Mouse (Mus musculus) small intestine, adult 2 months (tissue): Measurements from ENCODE around the gene Trim33. TPM values are rescaled to one million over a fixed set of nuclear protein-coding genes. Genes with fewer than 3 reads are reported as not detected.

Experiments
- H3K27ac ChIP-seq: fragments of 200-500 bp; 2 replicates; pipeline ENCODE4 v1.5.1; 2012; ENCODE audit warnings: low read depth, low read length, control low read depth, inconsistent platforms; ENCODE audit not compliant: insufficient read depth
- H3K27me3 ChIP-seq: fragments of 200-500 bp; 2 replicates; pipeline ENCODE4 v1.6.1; 2012; ENCODE audit warnings: mild to moderate bottlenecking, moderate library complexity, low read length, inconsistent platforms; ENCODE audit not compliant: control insufficient read depth, insufficient read depth
- H3K36me3 ChIP-seq: fragments of 200-500 bp; 2 replicates; pipeline ENCODE4 v1.6.1; 2012; ENCODE audit warnings: mild to moderate bottlenecking, low read length, control low read depth, inconsistent platforms; ENCODE audit not compliant: control insufficient read depth, insufficient read depth
- H3K4me1 ChIP-seq: fragments of 200-500 bp; 2 replicates; pipeline ENCODE4 v1.6.1; 2012; ENCODE audit warnings: low read length, inconsistent platforms, mixed read lengths; ENCODE audit not compliant: control insufficient read depth, insufficient read depth, insufficient read length
- H3K4me3 ChIP-seq: fragments of 200-500 bp; 2 replicates; pipeline ENCODE4 v1.5.1; 2012; ENCODE audit warnings: low read depth, mild to moderate bottlenecking, control low read depth, inconsistent platforms, low read length, moderate library complexity
- CTCF ChIP-seq: fragments of 200-500 bp; IDR thresholded peaks from 2 replicates; pipeline ENCODE4 v1.5.1; 2012; ENCODE audit warnings: low read depth, mild to moderate bottlenecking, control low read depth, inconsistent platforms, low read length, moderate library complexity, mixed read lengths; ENCODE audit not compliant: insufficient replicate concordance, insufficient read length; ENCODE audit errors: extremely low read depth
- POLR2A ChIP-seq: fragments of 200-500 bp; IDR thresholded peaks from 2 replicates; pipeline ENCODE4 v1.6.1; 2012; ENCODE audit warnings: low read depth, mild to moderate bottlenecking, control low read depth, inconsistent platforms, low read length, moderate library complexity
- WGBS: fragments of 180-500 bp; shearing (Covaris S2); methylation state at CpG from one replicate; pipeline ENCODE4 v1.1.7; 2018; 5-methylcytosine and 5-hydroxymethylcytosine counted together
- polyA plus RNA-seq: library from polyadenylated mRNA; depleted of rRNA; stranded (reverse); fragments of >200 nt; gene quantifications from 2 replicates; pipeline ENCODE4 v1.2.3, GENCODE M21; 2012; rRNA removed

The Trim33 gene
- polyA plus RNA-seq = 2.3 and 4.7 TPM in 2 replicates

DNA sequence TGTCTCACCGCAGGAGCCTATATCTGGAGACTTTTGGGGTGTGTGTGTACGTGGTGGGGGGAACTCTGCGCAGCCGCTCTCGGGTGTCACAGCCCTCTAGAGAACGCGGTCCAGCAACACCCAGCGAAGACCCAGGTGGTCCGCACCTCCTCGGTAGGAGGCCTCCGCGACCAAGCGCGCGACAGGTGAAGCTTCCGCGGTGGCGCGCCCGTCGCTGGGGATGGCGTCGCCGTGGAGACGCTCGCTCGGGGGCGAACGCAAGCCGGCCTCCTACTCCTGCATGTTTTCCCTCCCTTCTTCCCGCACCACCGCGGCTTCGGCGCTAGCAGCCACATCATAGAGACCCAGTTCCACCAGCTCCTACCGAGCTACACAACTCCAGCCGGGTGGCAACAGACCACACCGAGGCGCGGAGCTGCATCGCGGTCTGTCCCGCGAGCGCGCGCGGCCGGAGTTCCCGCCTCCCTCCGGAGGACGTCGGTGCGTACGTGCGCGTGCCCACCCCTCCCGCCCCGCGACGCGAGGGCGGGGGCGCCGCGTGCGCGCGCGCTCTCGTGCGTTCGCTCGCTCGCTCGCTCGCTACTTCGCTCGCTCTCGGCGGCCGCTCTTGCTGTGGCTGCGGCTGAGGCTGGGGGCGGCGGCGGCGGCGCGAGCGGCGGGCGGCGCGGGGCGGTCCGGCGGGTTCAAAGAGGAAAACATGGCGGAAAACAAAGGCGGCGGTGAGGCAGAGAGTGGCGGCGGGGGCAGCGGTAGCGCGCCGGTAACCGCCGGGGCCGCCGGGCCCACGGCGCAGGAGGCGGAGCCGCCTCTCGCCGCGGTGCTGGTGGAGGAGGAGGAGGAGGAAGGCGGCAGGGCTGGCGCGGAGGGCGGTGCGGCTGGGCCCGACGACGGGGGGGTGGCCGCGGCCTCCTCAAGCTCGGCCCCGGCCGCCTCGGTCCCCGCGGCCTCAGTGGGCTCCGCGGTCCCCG, at the start of gene Trim33:
Gene Trim33 (plus strand): TSS at position 112 of the 968 bp plus-strand sequence.
- Histone ChIP-seq H3K4me1 (peaks cover 3% of the 10 kb centered on the region), H3K36me3 (no peaks in the 10 kb centered on the region), H3K4me3 (peak within 1 kb of the TSS; percentile 70), H3K27ac (peak within 1 kb of the TSS; percentile 73), H3K27me3 (no peaks in the 10 kb centered on the region)
- under 1% methylated on average over 121 of the region's 136 CpGs for WGBS
- TF ChIP-seq CTCF (no peak), POLR2A (peak; percentile 69)

DNA sequence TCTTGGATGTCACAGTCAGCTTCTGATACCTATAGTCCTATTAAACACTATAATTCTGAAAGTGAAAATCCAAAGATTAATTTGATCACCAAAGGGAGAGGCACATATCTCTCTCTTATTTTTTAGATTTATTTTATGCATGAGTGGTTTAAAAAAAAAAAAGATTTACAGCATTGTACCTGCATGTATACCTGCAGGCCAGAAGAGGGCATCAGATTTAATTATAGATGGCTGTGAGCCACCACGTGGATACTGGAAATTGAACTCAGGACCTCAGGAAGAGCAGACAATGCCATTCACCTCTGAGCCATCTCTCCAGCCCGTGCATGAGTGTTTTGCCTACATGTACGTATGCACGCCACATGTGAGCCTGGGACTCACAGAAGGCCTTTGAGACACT, 46.7 kb upstream of the Trim33 start:
- no peaks in the 10 kb centered on the region for H3K36me3 ChIP-seq

DNA sequence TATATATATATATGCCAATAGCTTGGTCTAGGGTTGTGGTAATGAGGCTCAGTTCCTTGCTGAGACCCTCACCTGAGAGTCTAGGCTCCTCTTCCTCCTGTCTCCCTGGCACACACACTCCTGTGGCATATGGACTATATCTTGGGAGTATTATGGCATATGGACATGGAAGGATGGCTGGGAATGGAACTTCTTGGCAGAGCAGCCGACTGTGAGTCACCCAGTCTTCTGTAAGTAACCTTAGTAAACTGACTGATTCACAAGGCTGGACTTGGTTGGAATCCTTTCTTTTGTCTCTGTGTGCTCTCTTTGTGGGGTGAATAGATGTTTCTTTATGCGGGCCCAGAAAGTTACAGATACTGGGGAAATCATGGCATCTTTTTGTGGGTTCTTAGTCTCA, 37.6 kb upstream of the Trim33 start:
- Histone ChIP-seq H3K4me1 (no peaks in the 10 kb centered on the region), H3K27me3 (no peaks in the 10 kb centered on the region), H3K4me3 (no peak overlapping the region), H3K36me3 (no peaks in the 10 kb centered on the region), H3K27ac (no peak overlapping the region)
- WGBS = 85% methylated on average over 2 of the region's 2 CpGs
- no peak for TF ChIP-seq CTCF
- TF ChIP-seq POLR2A = no peak

More for the DNA sequence above, 46.7 kb upstream of the Trim33 start:
- no peaks in the 10 kb centered on the region for H3K4me1 ChIP-seq
- WGBS = 79% methylated on average over 4 of the region's 4 CpGs
- TF ChIP-seq POLR2A = no peak
- no peak for TF ChIP-seq CTCF
- no peak overlapping the region for H3K4me3 ChIP-seq
- no peaks in the 10 kb centered on the region for H3K27me3 ChIP-seq
- no peak overlapping the region for H3K27ac ChIP-seq

DNA sequence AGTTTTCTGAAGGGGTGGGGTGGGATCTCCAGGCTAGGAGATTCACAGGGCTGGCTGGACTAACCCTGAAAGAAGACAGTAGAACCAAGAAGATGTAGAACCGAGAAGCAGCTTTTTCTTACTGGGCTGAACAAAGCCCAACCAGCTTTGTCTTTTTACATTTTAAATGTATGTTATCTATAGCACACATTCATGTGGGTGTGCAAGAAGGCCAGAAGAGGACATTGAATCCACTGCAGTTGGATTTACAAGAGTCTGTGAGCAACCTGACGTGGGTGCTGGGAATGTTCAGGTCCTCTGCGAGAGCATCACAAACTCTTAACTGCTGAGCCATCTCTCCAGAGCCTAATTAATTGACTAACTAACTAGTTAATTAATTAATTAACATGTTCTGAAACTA, 36.9 kb upstream of the Trim33 start:
- no peak for TF ChIP-seq CTCF
- no peak for TF ChIP-seq POLR2A
- H3K4me1 ChIP-seq = no peaks in the 10 kb centered on the region
- no peak overlapping the region for H3K4me3 ChIP-seq
- 89% methylated on average over 3 of the region's 3 CpGs for WGBS
- H3K27me3 ChIP-seq = no peaks in the 10 kb centered on the region
- H3K27ac ChIP-seq = no peak overlapping the region
- no peaks in the 10 kb centered on the region for H3K36me3 ChIP-seq

DNA sequence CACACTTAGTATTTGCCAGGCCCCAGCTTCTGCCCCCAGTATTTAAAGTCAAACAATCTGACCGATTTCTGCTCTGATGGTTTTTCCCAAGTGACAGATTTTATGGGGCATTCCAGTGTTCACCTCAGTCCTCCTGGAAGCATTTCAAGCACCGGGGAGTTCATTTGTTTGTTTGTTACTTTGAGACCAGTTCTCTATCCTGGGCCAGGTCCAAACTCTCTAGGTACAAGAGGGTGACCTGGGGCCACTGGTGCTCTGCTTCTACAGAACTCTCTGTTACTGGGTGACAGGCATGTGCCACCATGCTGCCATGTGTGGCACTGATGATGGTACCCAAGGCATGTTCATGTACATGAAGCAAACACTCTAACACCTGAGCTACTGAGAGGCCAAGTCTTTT, 35.6 kb upstream of the Trim33 start:
- Histone ChIP-seq H3K4me1 (no peaks in the 10 kb centered on the region), H3K36me3 (no peaks in the 10 kb centered on the region), H3K27ac (no peak overlapping the region), H3K4me3 (no peak overlapping the region), H3K27me3 (no peaks in the 10 kb centered on the region)
- 36% methylated on average over 2 of the region's 2 CpGs for WGBS
- TF ChIP-seq POLR2A (no peak), CTCF (no peak)

DNA sequence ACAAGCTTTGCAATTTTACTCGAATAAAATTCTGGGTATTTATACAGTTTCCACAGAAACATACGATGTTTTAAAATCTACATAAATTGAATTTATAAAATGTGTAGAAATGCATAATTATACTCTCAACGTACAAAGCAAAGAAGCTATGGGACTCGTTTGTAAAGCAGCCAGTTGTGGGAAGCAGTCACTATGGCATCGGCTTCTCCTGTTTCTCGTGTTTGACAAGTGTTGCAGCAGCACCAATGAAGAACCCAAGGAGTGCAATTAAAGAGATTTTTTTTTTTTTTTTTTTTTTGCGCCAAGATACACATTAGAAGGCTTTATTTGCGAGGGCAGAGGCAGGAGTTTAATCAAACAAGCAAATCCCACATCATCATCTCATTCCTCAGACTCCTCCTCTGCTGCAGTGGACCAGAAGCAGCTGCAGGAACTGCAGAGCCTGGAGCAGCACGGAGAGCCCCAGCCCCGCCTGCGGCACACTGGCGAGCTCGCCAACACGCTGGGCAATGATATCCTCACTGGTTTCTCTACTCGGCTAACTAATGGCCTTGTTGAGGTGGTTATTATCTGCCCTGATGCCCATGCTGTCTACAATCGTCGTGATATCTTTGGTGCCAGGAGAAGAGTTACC, 32.3 kb upstream of the Trim33 start:
- H3K27me3 ChIP-seq = no peaks in the 10 kb centered on the region
- H3K27ac ChIP-seq = no peak overlapping the region
- no peak overlapping the region for H3K4me3 ChIP-seq
- no peaks in the 10 kb centered on the region for H3K36me3 ChIP-seq
- WGBS = 52% methylated on average over 17 of the region's 17 CpGs
- TF ChIP-seq POLR2A (no peak), CTCF (no peak)
- H3K4me1 ChIP-seq = no peaks in the 10 kb centered on the region

DNA sequence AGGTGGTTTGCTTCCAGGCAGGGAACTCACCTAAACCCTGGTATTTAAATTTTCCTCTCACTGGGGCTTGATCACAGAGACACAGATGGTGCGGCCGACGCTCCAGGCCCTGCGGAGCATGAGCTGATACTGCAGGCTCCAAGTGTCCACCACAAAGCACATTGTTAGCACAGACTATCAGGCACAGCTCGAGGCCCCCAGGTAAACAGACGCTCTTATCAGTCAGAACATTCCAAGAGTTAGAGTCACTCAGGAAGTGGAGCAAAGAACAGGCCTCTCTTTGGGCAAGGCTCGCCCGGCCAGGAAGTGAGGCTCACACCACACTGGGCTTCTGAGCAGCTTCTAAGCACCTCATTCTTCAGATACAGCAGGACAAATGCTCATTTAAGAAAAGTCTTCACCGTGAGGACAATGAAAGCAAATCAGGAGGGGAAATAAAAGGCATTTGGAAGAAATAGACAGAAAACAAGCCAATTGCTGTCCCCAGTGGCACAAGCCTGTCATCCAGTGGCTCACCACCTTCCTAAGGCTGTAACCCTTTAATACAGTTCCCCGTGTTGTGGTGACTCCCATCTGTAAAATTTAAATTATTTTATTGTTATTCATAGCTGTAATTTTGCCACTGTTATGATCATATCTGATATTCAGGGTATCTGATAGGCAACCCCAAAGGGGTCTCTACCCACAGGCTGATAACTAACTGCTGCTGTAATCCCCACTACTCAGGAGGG, 22.8 kb upstream of the Trim33 start:
- no peaks in the 10 kb centered on the region for H3K27me3 ChIP-seq
- no peak overlapping the region for H3K27ac ChIP-seq
- 15% methylated on average over 10 of the region's 10 CpGs for WGBS
- H3K4me3 ChIP-seq = no peak overlapping the region
- H3K36me3 ChIP-seq = no peaks in the 10 kb centered on the region
- no peak for TF ChIP-seq POLR2A
- no peak for TF ChIP-seq CTCF
- H3K4me1 ChIP-seq = peaks cover 2% of the 10 kb centered on the region; the same call in 1 of the 2 replicates
